Mouse (Mus musculus) adrenal gland, postnatal 25 days (tissue): ENCODE measurements around the gene Akr1c12. TPM values are rescaled to one million over a fixed set of nuclear protein-coding genes. Genes with fewer than 3 reads are reported as not detected.

Source experiments
- total RNA-seq: library from RNA; stranded (reverse); gene quantifications from 2 replicates; pipeline ENCODE4 v1.2.3, GENCODE M21; 2021

Gene Akr1c12
- total RNA-seq, 1 experiment from 2014 or later = not detected

Other genes starting within 250 kb of the Akr1c12 start
- gene Akr1c14, start 230.4 kb downstream of the Akr1c12 start, total RNA-seq = 0.73 and 1.8 TPM in 2 replicates
- gene Akr1c18, start 128.8 kb downstream of the Akr1c12 start, total RNA-seq = 7,030 and 8,142 TPM in 2 replicates
- gene Akr1c13, start 88.3 kb downstream of the Akr1c12 start, total RNA-seq = 36.1 and 44.4 TPM in 2 replicates
- 0.70 and 1.00 TPM in 2 replicates for gene Akr1c19, start 50.7 kb downstream of the Akr1c12 start, total RNA-seq
- gene Akr1c6, start 154.9 kb upstream of the Akr1c12 start, total RNA-seq = 6.0 TPM in 1 of 2 replicates, not detected in the other
- gene Akr1c20, start 243.9 kb upstream of the Akr1c12 start, total RNA-seq = not detected in 2 replicates